Mouse (Mus musculus): ENCODE results near the gene Larp1b. TPM values are rescaled to one million over a fixed set of nuclear protein-coding genes. Genes with fewer than 3 reads are reported as not detected.

The Larp1b gene
- 4.3 and 6.1 TPM in 2 replicates for polyA plus RNA-seq (2021; fragmentation: Nextera tagmentation)
- long read RNA-seq, experiment 1, partial matches to known transcripts = 3 of 4 reads
- long read RNA-seq, experiment 1, other reads (novel, unspliced or antisense) = 1 of 4 reads
- long read RNA-seq, experiment 2, partial matches to known transcripts = 5 of 7 reads
- long read RNA-seq, experiment 2, other reads (novel, unspliced or antisense) = 2 of 7 reads

DNA sequence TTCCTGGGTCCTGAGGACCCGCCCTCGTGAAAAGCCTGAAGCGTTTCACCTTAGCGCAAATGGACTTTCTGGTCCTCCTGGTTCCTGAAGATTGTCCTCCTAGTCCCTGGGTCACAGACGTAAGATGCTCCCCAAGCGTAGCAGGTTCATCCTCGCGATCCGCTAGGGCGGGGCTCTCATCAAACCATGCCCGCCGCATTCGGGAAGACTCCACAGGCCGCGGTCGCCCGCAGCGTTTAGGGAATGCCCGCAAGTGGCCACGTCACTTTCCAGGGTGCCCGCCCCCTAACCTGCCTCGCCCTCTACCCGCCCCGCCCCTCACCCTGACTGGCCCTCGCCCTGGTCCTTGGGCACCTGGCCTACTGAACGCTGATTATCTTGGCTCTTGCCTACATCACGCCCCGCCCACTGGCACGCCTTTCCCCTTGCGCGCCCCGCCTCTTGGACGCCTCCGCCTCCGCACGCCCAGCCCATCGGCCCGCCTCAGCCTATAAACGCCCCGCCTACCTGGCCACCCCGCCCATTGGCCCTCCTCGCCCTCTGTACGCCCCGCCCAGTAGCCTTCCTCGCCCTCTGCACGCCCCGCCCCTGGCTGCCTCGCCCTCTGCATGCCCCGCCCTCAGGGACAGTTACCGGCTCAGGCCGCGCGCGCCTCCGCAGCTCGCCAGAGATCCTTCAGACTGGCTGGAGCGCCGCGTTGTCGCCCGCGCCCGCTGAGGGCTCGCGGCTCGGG lies at the start of gene Larp1b:
TSS of gene Larp1b (plus strand) at position 659 of the 733 bp plus-strand sequence.

DNA sequence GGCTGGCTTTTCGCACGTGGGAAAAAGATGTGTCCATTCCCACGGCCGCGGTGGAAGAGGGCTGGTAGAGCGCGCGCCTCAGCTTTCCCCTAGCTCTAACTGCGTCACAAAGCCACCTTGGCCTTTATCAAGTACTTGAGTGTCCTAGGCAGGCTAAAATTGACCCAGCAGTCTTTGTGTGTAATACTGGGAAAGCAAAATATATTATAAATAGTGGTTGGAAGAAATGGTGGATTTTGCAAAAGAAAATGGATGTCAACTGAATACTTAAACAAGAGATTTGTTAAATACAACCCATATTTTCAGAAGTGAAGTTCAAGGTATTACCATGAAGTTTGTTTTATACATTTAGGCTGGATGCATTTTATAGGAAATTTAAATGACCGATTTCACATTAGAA lies 47.2 kb upstream of the Larp1b start, which contains the start of gene 1700034I23Rik:
TSS of gene 1700034I23Rik (minus strand) at position 101 of the 400 bp plus-strand sequence.

DNA sequence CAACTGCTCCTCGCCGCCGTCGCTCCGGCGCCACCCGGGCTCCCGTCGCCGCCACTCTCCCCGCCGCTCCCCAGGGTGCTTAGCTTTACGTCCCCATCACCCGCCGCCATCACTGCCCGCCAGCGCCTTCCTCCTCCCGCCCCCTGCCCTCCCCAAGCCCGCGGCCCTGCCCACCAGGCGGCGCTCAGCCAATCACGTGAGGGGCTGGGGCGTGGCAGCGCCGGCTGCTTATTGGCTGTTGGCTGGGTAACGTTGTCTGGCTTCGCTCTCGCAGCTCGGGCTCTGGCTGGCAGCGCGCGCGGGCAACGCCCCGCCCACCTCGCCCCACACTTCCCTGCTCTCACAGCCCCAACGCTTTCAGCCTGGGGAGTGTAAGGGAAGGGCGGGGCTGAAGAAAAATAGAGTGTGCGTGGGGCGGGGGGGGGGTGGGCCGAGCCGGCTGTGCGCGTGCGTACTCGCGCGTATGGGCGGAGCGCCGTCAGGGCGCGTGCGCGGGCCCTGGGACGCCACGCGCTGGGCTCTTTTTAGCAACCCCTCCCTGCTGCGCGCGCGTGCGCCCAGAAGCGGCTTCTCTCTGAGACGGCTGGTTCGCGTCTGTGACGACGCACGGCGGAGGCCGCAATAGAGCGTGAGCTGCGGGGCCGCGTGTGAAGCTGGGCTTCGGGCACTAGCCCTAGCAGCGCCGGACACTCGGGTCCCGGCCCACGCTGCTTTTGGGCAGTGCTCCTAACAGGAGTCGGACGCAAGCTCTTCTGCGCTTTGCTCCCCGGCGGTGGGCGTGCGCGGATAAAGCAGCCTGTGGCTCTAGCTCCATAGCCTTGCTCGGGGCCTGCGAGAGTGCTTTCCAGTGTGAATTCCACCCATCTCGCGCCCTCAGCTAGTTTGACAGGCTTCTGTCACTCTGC lies 133.5 kb downstream of the Larp1b start, which contains the start of gene Pgrmc2:
TSS of gene Pgrmc2 (minus strand) at position 162 of the 905 bp plus-strand sequence.

Other genes with a start within 250 kb of the Larp1b start
- 0.10 TPM in 1 of 2 replicates, not detected in the other for gene Slc25a31, start 241.0 kb upstream of the Larp1b start, polyA plus RNA-seq (2021; fragmentation: Nextera tagmentation)
- 58.4 and 69.2 TPM in 2 replicates for gene Hspa4l, start 205.3 kb upstream of the Larp1b start, polyA plus RNA-seq (2021; fragmentation: Nextera tagmentation)
- gene Plk4, start 149.8 kb upstream of the Larp1b start, polyA plus RNA-seq (2021; fragmentation: Nextera tagmentation) = 2.6 and 4.1 TPM in 2 replicates
- gene Mfsd8, start 102.9 kb upstream of the Larp1b start, polyA plus RNA-seq (2021; fragmentation: Nextera tagmentation) = 11.8 and 13.5 TPM in 2 replicates
- 16.7 and 19.2 TPM in 2 replicates for gene Abhd18, start 102.9 kb upstream of the Larp1b start, polyA plus RNA-seq (2021; fragmentation: Nextera tagmentation)
- not detected in 2 replicates for gene 1700034I23Rik, start 47.3 kb upstream of the Larp1b start, polyA plus RNA-seq (2021; fragmentation: Nextera tagmentation)
- gene Pgrmc2, start 133.2 kb downstream of the Larp1b start, polyA plus RNA-seq (2021; fragmentation: Nextera tagmentation) = 9.9 and 24.7 TPM in 2 replicates

Data from left cerebral cortex, adult 6 months (tissue).